ENCODE assay signal across 12 mouse cellular contexts in the genomic region with DNA sequence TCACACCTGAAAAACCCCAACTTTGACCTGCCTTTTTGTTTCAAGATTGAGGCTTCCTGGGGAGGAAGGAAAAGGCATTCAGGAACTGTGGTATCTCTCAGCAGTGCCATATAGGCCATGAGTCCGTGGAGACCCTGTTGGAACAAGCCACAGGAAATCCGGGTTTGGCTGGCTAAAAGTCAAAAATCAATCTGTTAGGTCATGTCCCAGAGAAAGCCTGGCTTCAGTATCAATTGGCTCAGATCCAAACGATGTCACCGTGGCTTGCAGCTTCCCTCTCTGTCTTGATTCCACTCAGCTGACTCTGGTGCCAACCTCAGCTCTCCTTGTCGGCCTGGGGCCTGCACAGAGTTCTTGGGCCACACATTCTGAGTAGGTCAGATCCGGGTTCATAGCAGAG.
A peak's percentile ranks its signal among the peaks of the same experiment; 100 is the strongest.
DNase-seq lines count a peak whose midpoint lies in the region; ATAC-seq lines count a peak whose summit lies in the region.
"Had no signal": no experiment of that assay in that cellular context is flagged by ENCODE, and none has a peak within 500 bp of the region (broad histone marks: within the 10 kb centered on the region; RNA-seq: fewer than 3 reads in every experiment).

No protein-coding gene starts in this region.

- no peak for ATAC-seq in heart, embryonic 13.5 days (ENCODE audit: extremely low read depth, insufficient number of reproducible peaks, low FRiP score, low TSS enrichment)
- peak; percentile 23 for ATAC-seq in granulocyte monocyte progenitor cell, adult 5-6 weeks (replicated peaks; ENCODE audit: poor library complexity, severe bottlenecking)
- ATAC-seq in midbrain, embryonic 16.5 days = no peak

- peaks cover 16% of the 10 kb centered on the region for H3K27me3 ChIP-seq in heart, embryonic 13.5 days (replicated peaks)
- no peaks in the 10 kb centered on the region for H3K27me3 ChIP-seq in midbrain, embryonic 16.5 days (ENCODE audit: control insufficient read depth, insufficient read depth, low read depth, low read length)
- H3K27me3 ChIP-seq: limb, embryonic 13.5 days had no signal

- intact Hi-C loops in heart, postnatal 36 days (cut with DNase I) = no loop called here

- WGBS in heart, embryonic 13.5 days = 22% methylated on average over 6 of the region's 6 CpGs
- 66% methylated on average over 6 of the region's 6 CpGs for WGBS in midbrain, embryonic 16.5 days

- peaks cover 45% of the 10 kb centered on the region for H3K4me1 ChIP-seq in heart, embryonic 13.5 days
- H3K4me1 ChIP-seq in midbrain, embryonic 16.5 days (ENCODE audit: control insufficient read depth, insufficient read depth, low read length) = no peaks in the 10 kb centered on the region

- peak overlapping the region; percentile 53 for H3K27ac ChIP-seq in heart, embryonic 13.5 days (replicated peaks)
- H3K27ac ChIP-seq in midbrain, embryonic 16.5 days (ENCODE audit: low read length) = no peak overlapping the region
- H3K27ac ChIP-seq: forebrain, embryonic 10.5 days; limb, embryonic 13.5 days had no signal

- H3K9me3 ChIP-seq in heart, embryonic 13.5 days = peaks cover 2% of the 10 kb centered on the region; the same call in 1 of the 2 replicates
- H3K9me3 ChIP-seq in midbrain, embryonic 16.5 days (replicated peaks; ENCODE audit: control insufficient read depth, low read length, poor library complexity, severe bottlenecking) = peaks cover 2% of the 10 kb centered on the region; the same call in 1 of the 2 replicates

- H3K4me2 ChIP-seq in heart, embryonic 13.5 days = no peak overlapping the region
- no peak overlapping the region for H3K4me2 ChIP-seq in midbrain, embryonic 16.5 days (ENCODE audit: low read length)
- H3K4me2 ChIP-seq: limb, embryonic 13.5 days had no signal

- DNase-seq in heart, postnatal 36 days = no peak
- peak; percentile 53 for DNase-seq in adrenal gland, postnatal 10 days
- DNase-seq in kidney, postnatal 4 days = peak; percentile 50 to 61
- no peak for DNase-seq in right cerebral cortex, postnatal 10 days (ENCODE audit: low spot score in 2 of 2)
- DNase-seq in frontal cortex, postnatal 10 days (ENCODE audit: low spot score in 2 of 2) = no peak
- DNase-seq: midbrain, embryonic 14.5 days; thymus, postnatal 25 days had no signal

- H3K4me3 ChIP-seq in heart, embryonic 13.5 days = no peak overlapping the region
- H3K4me3 ChIP-seq in midbrain, embryonic 16.5 days (ENCODE audit: low read depth, low read length) = no peak overlapping the region
- H3K4me3 ChIP-seq: forebrain, embryonic 10.5 days; limb, embryonic 13.5 days had no signal

- H3K9ac ChIP-seq in heart, embryonic 13.5 days = no peak overlapping the region
- H3K9ac ChIP-seq in midbrain, embryonic 16.5 days (ENCODE audit: low read depth, low read length) = no peak overlapping the region
- H3K9ac ChIP-seq: limb, embryonic 13.5 days had no signal

- H3K36me3 ChIP-seq in heart, embryonic 13.5 days = no peaks in the 10 kb centered on the region
- H3K36me3 ChIP-seq in midbrain, embryonic 16.5 days (ENCODE audit: control insufficient read depth, insufficient read depth, low read length) = no peaks in the 10 kb centered on the region
- H3K36me3 ChIP-seq: forebrain, embryonic 10.5 days; limb, embryonic 13.5 days had no signal

Comparison
In these comparisons a context has a peak if more than half of its experiments do, and no peak if none do; other contexts are left out.
1. DNase-seq: peak in adrenal gland, postnatal 10 days (single experiment) and kidney, postnatal 4 days (2 of 2); none in heart, postnatal 36 days (0 of 2), right cerebral cortex, postnatal 10 days (0 of 2) and frontal cortex, postnatal 10 days (0 of 2).